Mouse (Mus musculus): ENCODE results near the gene Phip. TPM values are rescaled to one million over a fixed set of nuclear protein-coding genes. Genes with fewer than 3 reads are reported as not detected.
A peak's percentile ranks its signal among the peaks of the same experiment; 100 is the strongest.

The Phip gene
- polyA plus RNA-seq, 1 experiment from 2014 or later: 108 TPM

DNA sequence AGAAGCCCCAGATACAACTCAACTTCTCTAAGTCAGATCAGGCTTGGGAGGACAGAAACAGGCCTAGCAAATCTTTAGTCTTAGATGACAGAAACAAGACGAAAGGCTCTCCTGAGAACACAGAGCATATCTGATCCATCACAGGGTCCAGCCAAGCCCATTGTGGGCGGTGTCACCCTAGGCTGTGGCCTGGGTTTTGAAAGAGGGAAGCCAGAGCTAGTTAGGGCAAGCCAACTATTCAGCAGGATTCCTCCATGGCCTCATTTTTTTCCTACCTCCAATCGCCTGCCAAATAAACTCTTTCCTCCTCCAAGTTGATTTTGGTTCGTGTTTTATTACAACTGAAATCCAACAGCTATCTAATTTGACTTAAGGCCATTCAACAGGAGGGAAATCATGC, 114.0 kb downstream of the Phip start:
- H3K9ac ChIP-seq: no peak overlapping the region
- no peak overlapping the region for H3K4me3 ChIP-seq
- WGBS: 88% methylated on average over 4 of the region's 4 CpGs
- H3K9me3 ChIP-seq: no peaks in the 10 kb centered on the region
- ATAC-seq (replicated peaks): no peak
- no peaks in the 10 kb centered on the region for H3K4me1 ChIP-seq
- H3K4me2 ChIP-seq: no peak overlapping the region
- H3K36me3 ChIP-seq (replicated peaks): no peaks in the 10 kb centered on the region
- no peak overlapping the region for H3K27ac ChIP-seq
- H3K27me3 ChIP-seq (replicated peaks): no peaks in the 10 kb centered on the region

DNA sequence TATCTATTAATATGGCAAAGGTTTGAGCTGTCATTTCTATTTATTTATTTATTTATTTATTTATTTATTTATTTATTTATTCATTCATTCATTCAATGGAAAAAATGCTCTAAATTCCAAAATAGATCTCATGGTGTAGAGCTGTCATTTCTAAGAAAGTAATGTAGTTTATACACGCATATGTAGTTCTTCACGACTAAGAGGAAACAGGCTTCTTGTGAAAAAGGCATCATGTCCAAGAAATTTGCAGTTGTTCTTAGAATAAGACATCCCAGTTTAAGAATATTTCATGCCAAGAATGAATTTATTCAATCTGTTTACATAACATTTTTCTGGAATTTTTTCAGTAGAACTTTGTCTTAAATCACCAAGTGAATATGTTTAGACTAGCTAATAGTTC, 114.5 kb downstream of the Phip start:
- no peak overlapping the region for H3K4me3 ChIP-seq
- H3K9ac ChIP-seq: no peak overlapping the region
- H3K27ac ChIP-seq: no peak overlapping the region
- H3K27me3 ChIP-seq (replicated peaks): no peaks in the 10 kb centered on the region
- no peak for ATAC-seq (replicated peaks)
- no peak overlapping the region for H3K4me2 ChIP-seq
- WGBS: over 99% methylated on average over 2 of the region's 2 CpGs
- H3K4me1 ChIP-seq: no peaks in the 10 kb centered on the region
- H3K36me3 ChIP-seq (replicated peaks): no peaks in the 10 kb centered on the region
- no peaks in the 10 kb centered on the region for H3K9me3 ChIP-seq

DNA sequence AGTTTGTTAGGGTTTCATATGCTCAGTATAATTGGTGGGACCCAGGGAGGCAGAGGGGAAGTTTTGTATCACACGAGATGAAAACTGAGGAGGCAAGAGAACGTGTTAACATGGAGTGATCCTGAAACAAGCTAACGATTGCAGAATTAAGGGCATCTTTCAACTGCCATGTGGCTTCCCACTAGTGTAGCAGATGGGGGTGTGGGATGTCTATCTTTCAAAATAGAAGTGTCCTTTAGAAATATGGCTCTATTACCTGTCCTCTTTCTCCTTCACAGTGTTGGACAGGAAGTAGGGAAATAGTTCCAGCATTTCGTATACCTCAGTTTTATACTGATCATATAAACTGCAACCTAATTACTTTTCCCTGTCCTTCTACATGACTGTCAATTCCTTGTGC, 119.1 kb downstream of the Phip start:
- Histone ChIP-seq H3K4me2 (no peak overlapping the region), H3K9me3 (no peaks in the 10 kb centered on the region), H3K27ac (no peak overlapping the region), H3K9ac (no peak overlapping the region), H3K4me3 (no peak overlapping the region), H3K27me3 (replicated peaks) (no peaks in the 10 kb centered on the region), H3K36me3 (replicated peaks) (no peaks in the 10 kb centered on the region), H3K4me1 (no peaks in the 10 kb centered on the region)
- ATAC-seq (replicated peaks): no peak
- WGBS: 81% methylated on average over 4 of the region's 4 CpGs

- no peaks in the 10 kb centered on the region for H3K9me3 ChIP-seq
- H3K27me3 ChIP-seq (replicated peaks): no peaks in the 10 kb centered on the region
- no peak overlapping the region for H3K27ac ChIP-seq
- no peak overlapping the region for H3K4me2 ChIP-seq
- no peaks in the 10 kb centered on the region for H3K36me3 ChIP-seq (replicated peaks)
- ATAC-seq (replicated peaks): no peak
- no peak overlapping the region for H3K4me3 ChIP-seq
- no peak overlapping the region for H3K9ac ChIP-seq
- no peaks in the 10 kb centered on the region for H3K4me1 ChIP-seq
- 43% methylated on average over 3 of the region's 3 CpGs for WGBS
Measured at GRCm38 (mm10) chr9:82854973-82855614, 120.2 kb downstream of the Phip start.

- ATAC-seq (replicated peaks): peak; percentile 53; the same call in 1 of the 2 replicates
- Histone ChIP-seq H3K9ac (no peak overlapping the region), H3K27me3 (replicated peaks) (no peaks in the 10 kb centered on the region), H3K36me3 (replicated peaks) (no peaks in the 10 kb centered on the region), H3K27ac (no peak overlapping the region), H3K4me2 (no peak overlapping the region), H3K4me1 (no peaks in the 10 kb centered on the region), H3K4me3 (no peak overlapping the region), H3K9me3 (no peaks in the 10 kb centered on the region)
- 60% methylated on average over 2 of the region's 2 CpGs for WGBS
Measured at GRCm38 (mm10) chr9:82854040-82854439, 121.3 kb downstream of the Phip start.

- Histone ChIP-seq H3K27ac (no peak overlapping the region), H3K9ac (no peak overlapping the region), H3K4me1 (no peaks in the 10 kb centered on the region), H3K9me3 (no peaks in the 10 kb centered on the region), H3K4me3 (no peak overlapping the region), H3K27me3 (replicated peaks) (no peaks in the 10 kb centered on the region), H3K36me3 (replicated peaks) (peaks cover 21% of the 10 kb centered on the region), H3K4me2 (no peak overlapping the region)
- 91% methylated on average over 4 of the region's 4 CpGs for WGBS
- ATAC-seq (replicated peaks): no peak
Measured at GRCm38 (mm10) chr9:82842671-82843070, 132.6 kb downstream of the Phip start.

DNA sequence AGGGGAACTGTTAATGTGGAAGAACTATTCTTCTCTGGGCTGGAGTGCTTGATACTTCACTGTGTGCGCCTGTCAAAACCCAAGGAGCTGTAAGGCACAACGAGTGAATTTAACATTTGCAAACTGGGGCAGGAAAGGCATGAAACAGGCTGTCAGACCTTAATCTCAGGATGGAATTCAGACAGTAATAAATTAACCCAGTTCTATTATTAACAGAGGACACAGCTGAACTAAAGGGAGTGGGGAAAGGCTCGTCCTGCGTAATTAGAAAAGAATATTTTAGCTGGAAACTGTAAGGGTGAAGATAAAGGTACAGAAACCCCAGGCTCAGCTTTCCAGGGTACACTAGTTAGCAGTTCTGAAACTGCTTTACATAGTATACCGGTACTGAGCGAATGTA, 139.4 kb downstream of the Phip start:
- no peak for ATAC-seq (replicated peaks)
- no peak overlapping the region for H3K27ac ChIP-seq
- no peak overlapping the region for H3K4me3 ChIP-seq
- peaks cover 9% of the 10 kb centered on the region for H3K4me1 ChIP-seq
- no peaks in the 10 kb centered on the region for H3K27me3 ChIP-seq (replicated peaks)
- H3K4me2 ChIP-seq: no peak overlapping the region
- peaks cover 8% of the 10 kb centered on the region for H3K36me3 ChIP-seq (replicated peaks)
- 70% methylated on average over 6 of the region's 6 CpGs for WGBS
- H3K9ac ChIP-seq: no peak overlapping the region
- no peaks in the 10 kb centered on the region for H3K9me3 ChIP-seq

GRCm38 (mm10) chr9:82831891-82832290, 143.4 kb downstream of the Phip start:
- Histone ChIP-seq H3K4me2 (no peak overlapping the region), H3K9me3 (no peaks in the 10 kb centered on the region), H3K4me3 (no peak overlapping the region), H3K9ac (no peak overlapping the region), H3K4me1 (peaks cover 15% of the 10 kb centered on the region), H3K36me3 (replicated peaks) (no peaks in the 10 kb centered on the region), H3K27ac (no peak overlapping the region), H3K27me3 (replicated peaks) (no peaks in the 10 kb centered on the region)
- no peak for ATAC-seq (replicated peaks)
- WGBS: 35% methylated on average over 4 of the region's 4 CpGs

DNA sequence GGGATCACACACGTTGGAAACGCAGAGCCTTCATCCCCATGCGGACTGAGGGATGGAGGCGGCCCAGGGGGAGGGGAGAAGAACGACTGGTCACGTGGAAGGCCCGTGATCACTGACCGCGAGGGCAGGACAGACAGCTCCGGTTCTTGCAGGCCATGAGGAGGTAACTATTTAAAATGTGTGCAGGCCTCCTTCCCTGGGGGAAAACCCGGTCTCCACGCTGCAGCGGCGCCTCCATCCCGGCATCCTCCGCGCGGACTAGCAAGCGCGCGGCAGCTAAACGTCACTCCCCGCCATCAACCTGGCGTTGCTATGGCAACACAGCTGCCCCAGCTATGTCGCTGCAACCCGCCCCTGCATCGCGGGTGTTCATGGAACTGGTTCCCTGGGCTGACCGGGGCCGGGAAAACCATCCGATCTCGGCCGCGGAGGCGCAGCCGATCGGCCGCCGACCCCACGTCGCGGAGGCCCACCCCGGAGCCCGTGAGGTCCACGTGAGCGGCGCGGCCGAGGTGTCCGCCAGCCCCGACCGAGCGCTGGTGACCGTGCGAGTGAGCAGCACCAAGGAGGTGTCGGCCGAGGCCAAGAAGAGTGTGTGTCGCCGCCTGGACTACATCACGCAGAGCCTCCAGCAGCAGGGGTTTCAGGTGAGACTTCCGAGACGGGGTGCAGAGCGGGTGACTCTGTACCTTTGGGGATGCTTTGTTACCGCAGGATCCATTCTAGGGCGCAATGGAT, 145.5 kb downstream of the Phip start:
- Histone ChIP-seq H3K27ac (peak overlapping the region; percentile 92), H3K4me2 (peak overlapping the region; percentile 57), H3K4me3 (peak overlapping the region; percentile 65), H3K9ac (peak overlapping the region; percentile 87), H3K9me3 (no peaks in the 10 kb centered on the region), H3K4me1 (peaks cover 15% of the 10 kb centered on the region), H3K36me3 (replicated peaks) (no peaks in the 10 kb centered on the region), H3K27me3 (replicated peaks) (no peaks in the 10 kb centered on the region)
- ATAC-seq (replicated peaks): peak; percentile 97
- under 1% methylated on average over 65 of the region's 65 CpGs for WGBS

GRCm38 (mm10) chr9:82829007-82829689, 146.2 kb downstream of the Phip start, which contains the start of gene Irak1bp1:
Irak1bp1 (plus strand) TSS chr9:82829540.
- H3K9me3 ChIP-seq: no peaks in the 10 kb centered on the region
- H3K4me3 ChIP-seq: peak within 1 kb of the TSS; percentile 65
- peak within 1 kb of the TSS; percentile 92 for H3K27ac ChIP-seq
- H3K27me3 ChIP-seq (replicated peaks): no peaks in the 10 kb centered on the region
- WGBS: 9% methylated on average over 20 of the region's 20 CpGs
- H3K9ac ChIP-seq: peak within 1 kb of the TSS; percentile 87
- peaks cover 15% of the 10 kb centered on the region for H3K4me1 ChIP-seq
- H3K36me3 ChIP-seq (replicated peaks): no peaks in the 10 kb centered on the region
- H3K4me2 ChIP-seq: peak within 1 kb of the TSS; percentile 57
- ATAC-seq (replicated peaks): peak; percentile 20; the same call in 1 of the 2 replicates

DNA sequence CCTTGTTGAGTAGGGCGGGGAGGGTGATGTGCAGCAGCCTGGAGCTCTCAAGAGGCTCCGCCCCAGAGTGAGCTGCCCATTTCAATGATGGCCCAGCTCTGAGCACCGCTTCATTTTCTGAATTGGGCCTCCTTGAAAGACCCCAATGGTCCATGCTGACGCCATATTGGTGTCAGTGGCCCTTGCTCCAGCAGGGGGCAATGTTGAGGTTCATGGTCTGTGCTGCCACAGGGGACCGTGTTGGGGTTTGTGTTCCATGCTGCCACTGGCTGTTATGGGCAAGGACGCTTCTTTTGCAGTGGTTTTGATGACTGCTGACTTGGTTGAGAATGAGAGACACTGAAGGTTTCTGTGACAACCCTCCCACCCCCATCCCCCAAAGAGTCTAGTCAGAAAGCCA, 148.9 kb downstream of the Phip start:
- no peak overlapping the region for H3K4me2 ChIP-seq
- no peaks in the 10 kb centered on the region for H3K36me3 ChIP-seq (replicated peaks)
- no peaks in the 10 kb centered on the region for H3K9me3 ChIP-seq
- peaks cover 9% of the 10 kb centered on the region for H3K4me1 ChIP-seq
- no peaks in the 10 kb centered on the region for H3K27me3 ChIP-seq (replicated peaks)
- ATAC-seq (replicated peaks): no peak
- no peak overlapping the region for H3K4me3 ChIP-seq
- no peak overlapping the region for H3K9ac ChIP-seq
- WGBS: 96% methylated on average over 6 of the region's 6 CpGs
- no peak overlapping the region for H3K27ac ChIP-seq
